Mouse (Mus musculus): ENCODE results near the gene Ccl17.

GRCm38 (mm10) chr8:94826210-94826609, 16.0 kb downstream of the Ccl17 start:
- TF ChIP-seq GATA1 (IDR thresholded peaks at IDR 0.05; ENCODE audit: borderline replicate concordance, low read length) (no peak), FLI1 (IDR thresholded peaks at IDR 0.05; ENCODE audit: low read length) (no peak)
